Mouse (Mus musculus) lung, postnatal 0 days (tissue): ENCODE results near the gene Tmem140. TPM values are rescaled to one million over a fixed set of nuclear protein-coding genes. Genes with fewer than 3 reads are reported as not detected.

Experiments
- ATAC-seq: fragments of 200-750 bp; cut with Nextera tagmentation; 2 replicates; pipeline ENCODE4 v1.8.0; 2017; ENCODE audit warnings: moderate library complexity
- DNase-seq: peaks from one replicate; pipeline ENCODE4 v3.0.0-alpha.2; 2016; ENCODE audit warnings: low spot score
- H3K27ac ChIP-seq: fragments of 300-500 bp; sonication (generic); 2 replicates; pipeline ENCODE4 v1.5.1; 2014; ENCODE audit warnings: antibody characterized with exemption, mild to moderate bottlenecking, low read length, mixed read lengths
- H3K27me3 ChIP-seq: fragments of 300-500 bp; sonication (generic); replicated peaks from 2 replicates; pipeline ENCODE4 v1.6.1; 2014; ENCODE audit warnings: low read length, mixed read lengths; ENCODE audit not compliant: insufficient read depth
- H3K36me3 ChIP-seq: fragments of 300-500 bp; sonication (generic); 2 replicates; pipeline ENCODE4 v1.6.1; 2014; ENCODE audit warnings: low read length, mixed read lengths; ENCODE audit not compliant: insufficient read depth
- H3K4me1 ChIP-seq: fragments of 300-500 bp; sonication (generic); 2 replicates; pipeline ENCODE4 v1.6.1; 2014; ENCODE audit warnings: antibody characterized with exemption, low read depth, low read length, mixed read lengths; ENCODE audit not compliant: insufficient read depth
- H3K4me2 ChIP-seq: fragments of 300-500 bp; sonication (generic); replicated peaks from 2 replicates; pipeline ENCODE4 v1.6.1; 2014; ENCODE audit warnings: low read depth, mild to moderate bottlenecking, low read length, moderate library complexity, mixed read lengths
- H3K4me3 ChIP-seq: fragments of 300-500 bp; sonication (generic); 2 replicates; pipeline ENCODE4 v1.5.1; 2014; ENCODE audit warnings: low read depth, low read length
- H3K9ac ChIP-seq: fragments of 300-500 bp; sonication (generic); replicated peaks from 2 replicates; pipeline ENCODE4 v1.6.1; 2014; ENCODE audit warnings: low read depth, mild to moderate bottlenecking
- H3K9me3 ChIP-seq: fragments of 300-500 bp; sonication (generic); 2 replicates; pipeline ENCODE4 v1.6.1; 2016; ENCODE audit warnings: low read length, mixed read lengths
- CTCF ChIP-seq: IDR thresholded peaks from 2 replicates; pipeline ENCODE4 v1.5.1; 2016; ENCODE audit warnings: antibody characterized with exemption, mild to moderate bottlenecking
- EP300 ChIP-seq: IDR thresholded peaks from 2 replicates; pipeline ENCODE4 v1.6.1; 2016; ENCODE audit warnings: antibody characterized with exemption, mild to moderate bottlenecking, control low read depth
- WGBS: fragments of 180-500 bp; shearing (Covaris S2); extraction: QIAGEN DNeasy Blood & Tissue Kit; methylation state at CpG from one replicate; pipeline ENCODE4 v1.1.7; 2014; 5-methylcytosine and 5-hydroxymethylcytosine counted together
- polyA plus RNA-seq: library from polyadenylated mRNA; unstranded; fragments of >200 nt; fragmentation: Nextera tagmentation; extraction: Ambion mirVana; gene quantifications from 2 replicates; pipeline ENCODE4 v1.2.1, GENCODE M21; 2015

Tmem140 gene
- polyA plus RNA-seq, 1 experiment from 2014 or later, result 34.9 TPM

DNA sequence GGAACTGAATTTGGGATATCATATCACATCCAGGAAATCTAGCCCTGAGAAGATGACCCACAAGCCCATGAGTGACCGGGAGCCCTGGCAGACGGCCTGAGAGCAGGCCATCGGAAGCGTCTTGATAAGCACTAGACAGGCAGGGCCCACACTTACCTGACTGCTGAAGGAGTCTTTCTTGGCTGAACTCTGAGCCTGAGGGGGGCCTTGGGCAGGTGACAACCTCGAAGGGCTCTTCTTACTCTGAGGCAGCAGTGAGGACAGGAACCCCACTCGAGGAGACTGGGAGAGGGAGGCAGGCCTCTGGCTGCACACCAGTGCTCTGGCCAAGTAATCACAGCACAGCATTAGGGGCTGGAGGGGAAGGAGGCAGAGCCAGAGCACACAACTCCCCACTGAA is 41.4 kb downstream of the Tmem140 start:
- ATAC-seq, result peak; percentile 68
- Histone ChIP-seq H3K4me2 (0 out of 2 replicates have a peak overlapping the region, but pooled peaks have one; percentile 8), H3K27ac (peak overlapping the region; percentile 79), H3K9me3 (no peaks in the 10 kb centered on the region), H3K36me3 (peaks cover 7% of the 10 kb centered on the region; the same call in 1 of the 2 replicates), H3K4me1 (peaks cover 9% of the 10 kb centered on the region; the same call in 1 of the 2 replicates), H3K4me3 (no peak overlapping the region), H3K9ac (0 out of 2 replicates have a peak overlapping the region, but pooled peaks have one; percentile 16), H3K27me3 (no peaks in the 10 kb centered on the region)
- TF ChIP-seq EP300 (0 out of 2 replicates have a peak, but pooled peaks have one; percentile 6), CTCF (no peak)
- peak; percentile 68 for DNase-seq
- WGBS, result 37% methylated on average over 6 of the region's 6 CpGs

DNA sequence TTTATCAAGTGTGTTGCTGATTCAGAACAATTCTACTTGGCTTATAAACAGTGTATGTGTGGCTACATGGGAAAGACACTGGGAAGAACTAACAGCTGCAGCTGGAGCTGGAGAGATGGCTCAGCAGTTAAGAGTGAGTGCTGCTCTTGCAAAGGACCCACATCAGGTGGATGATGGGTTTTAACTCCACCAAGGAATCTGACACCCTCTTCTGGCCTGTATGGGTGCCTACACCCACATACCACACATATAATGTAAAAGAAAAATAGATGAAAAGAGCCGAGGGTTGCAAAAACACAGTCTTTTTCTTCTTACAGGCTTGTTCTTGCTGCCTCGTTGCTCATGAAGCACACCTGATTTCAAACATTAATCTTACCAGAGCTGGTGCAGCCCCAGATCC is 43.2 kb downstream of the Tmem140 start:
- ATAC-seq (no peak), DNase-seq (peak; percentile 35)
- no peak for TF ChIP-seq EP300
- peak; percentile 50 for TF ChIP-seq CTCF
- Histone ChIP-seq H3K4me1 (peaks cover 17% of the 10 kb centered on the region; the same call in 1 of the 2 replicates), H3K9ac (no peak overlapping the region), H3K4me3 (no peak overlapping the region), H3K27me3 (no peaks in the 10 kb centered on the region), H3K4me2 (no peak overlapping the region), H3K36me3 (peaks cover 7% of the 10 kb centered on the region; the same call in 1 of the 2 replicates), H3K9me3 (no peaks in the 10 kb centered on the region), H3K27ac (0 out of 2 replicates have a peak overlapping the region, but pooled peaks have one; percentile 9)
- WGBS, result 44% methylated on average over 2 of the region's 2 CpGs

DNA sequence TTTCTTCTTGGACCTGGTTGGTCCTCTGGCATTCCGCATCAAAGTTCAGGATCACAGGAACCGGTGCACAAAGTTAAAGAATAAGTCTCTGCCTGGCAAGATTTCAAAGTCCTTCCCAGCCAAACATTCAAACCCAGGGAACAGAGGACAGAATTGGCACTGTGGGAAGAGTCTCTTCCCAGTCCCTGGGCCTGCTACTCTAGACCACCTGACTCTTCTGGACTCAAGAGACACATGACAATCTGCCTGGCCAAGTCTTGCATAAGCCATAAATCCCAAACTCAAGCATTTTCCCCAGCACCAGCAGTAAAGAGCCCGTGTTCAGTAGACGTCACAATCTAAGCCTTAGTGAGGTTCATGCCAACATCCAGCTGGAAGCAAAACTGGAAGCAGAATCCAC is 43.7 kb downstream of the Tmem140 start:
- H3K9me3 ChIP-seq, result no peaks in the 10 kb centered on the region

DNA sequence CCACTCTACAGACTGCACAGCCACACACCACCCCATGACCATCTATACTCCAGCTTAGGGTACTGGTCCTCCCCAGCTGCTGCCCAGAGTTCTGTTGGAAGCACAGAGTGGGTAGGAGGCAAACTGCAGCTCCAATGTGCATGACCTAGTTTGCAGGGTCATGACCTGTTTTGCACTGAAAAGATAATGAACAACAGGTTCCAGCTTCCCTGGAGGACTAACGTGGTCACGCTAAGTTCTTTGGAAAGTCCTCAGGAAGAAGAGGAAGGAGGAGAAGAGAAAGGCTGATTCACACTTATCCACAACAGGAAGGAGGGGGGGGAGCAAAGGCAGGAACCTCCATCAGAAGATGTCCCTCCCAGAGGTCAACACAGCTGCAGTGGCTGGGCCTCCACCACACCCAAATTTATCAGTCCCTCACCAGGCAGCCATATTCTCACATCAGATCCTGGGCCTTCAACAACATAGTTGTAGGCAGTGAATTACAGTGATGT is 44.2 kb downstream of the Tmem140 start:
- peaks cover 17% of the 10 kb centered on the region; the same call in 1 of the 2 replicates for H3K4me1 ChIP-seq
- TF ChIP-seq CTCF, result no peak
- no peak for TF ChIP-seq EP300
- no peaks in the 10 kb centered on the region for H3K9me3 ChIP-seq
- 63% methylated on average over 2 of the region's 2 CpGs for WGBS
- no peak overlapping the region for H3K4me2 ChIP-seq
- no peak for ATAC-seq
- H3K27ac ChIP-seq, result 0 out of 2 replicates have a peak overlapping the region, but pooled peaks have one; percentile 9
- H3K27me3 ChIP-seq, result no peaks in the 10 kb centered on the region
- H3K4me3 ChIP-seq, result no peak overlapping the region
- no peak for DNase-seq
- H3K9ac ChIP-seq, result no peak overlapping the region
- peaks cover 7% of the 10 kb centered on the region; the same call in 1 of the 2 replicates for H3K36me3 ChIP-seq

More for the DNA sequence above, 43.7 kb downstream of the Tmem140 start:
- WGBS, result 54% methylated on average over 4 of the region's 4 CpGs
- TF ChIP-seq EP300 (no peak), CTCF (no peak)
- no peak overlapping the region for H3K4me2 ChIP-seq
- ATAC-seq, result no peak
- H3K4me1 ChIP-seq, result peaks cover 17% of the 10 kb centered on the region; the same call in 1 of the 2 replicates
- DNase-seq, result peak; percentile 33
- no peaks in the 10 kb centered on the region for H3K27me3 ChIP-seq
- no peak overlapping the region for H3K9ac ChIP-seq
- peaks cover 7% of the 10 kb centered on the region; the same call in 1 of the 2 replicates for H3K36me3 ChIP-seq
- 0 out of 2 replicates have a peak overlapping the region, but pooled peaks have one; percentile 9 for H3K27ac ChIP-seq
- no peak overlapping the region for H3K4me3 ChIP-seq

DNA sequence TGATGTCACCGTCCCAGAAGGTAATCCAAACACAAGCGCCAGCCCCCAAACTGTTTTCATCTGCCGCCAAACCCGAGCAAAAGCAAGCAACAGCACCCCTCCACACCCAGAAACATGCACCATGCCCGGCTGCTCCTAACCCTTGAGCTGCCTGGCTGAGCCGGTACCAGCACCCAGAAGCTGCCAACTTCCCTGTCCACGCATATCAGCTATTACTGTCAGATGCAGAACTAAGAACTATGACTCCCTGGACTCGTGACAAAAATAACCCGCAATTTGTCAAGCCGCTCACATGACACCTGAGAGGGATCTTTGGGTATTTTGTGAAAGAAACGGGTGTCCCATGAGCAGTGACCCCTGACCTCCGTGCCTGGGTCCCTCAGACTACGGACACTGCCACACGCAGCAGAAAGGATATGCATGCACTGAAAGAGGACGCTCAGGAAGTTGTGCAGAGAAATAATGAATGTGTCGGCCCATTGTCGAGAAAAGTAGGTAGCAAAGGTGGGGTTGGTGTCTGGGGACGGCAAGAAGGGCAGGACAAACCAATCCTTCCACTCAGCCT is 44.8 kb downstream of the Tmem140 start:
- WGBS, result 75% methylated on average over 18 of the region's 18 CpGs
- H3K36me3 ChIP-seq, result peaks cover 7% of the 10 kb centered on the region; the same call in 1 of the 2 replicates
- no peak overlapping the region for H3K4me3 ChIP-seq
- ATAC-seq (no peak), DNase-seq (no peak)
- H3K4me1 ChIP-seq, result peaks cover 17% of the 10 kb centered on the region; the same call in 1 of the 2 replicates
- H3K9ac ChIP-seq, result no peak overlapping the region
- no peaks in the 10 kb centered on the region for H3K9me3 ChIP-seq
- no peaks in the 10 kb centered on the region for H3K27me3 ChIP-seq
- no peak for TF ChIP-seq CTCF
- TF ChIP-seq EP300, result no peak
- no peak overlapping the region for H3K4me2 ChIP-seq
- H3K27ac ChIP-seq, result no peak overlapping the region

DNA sequence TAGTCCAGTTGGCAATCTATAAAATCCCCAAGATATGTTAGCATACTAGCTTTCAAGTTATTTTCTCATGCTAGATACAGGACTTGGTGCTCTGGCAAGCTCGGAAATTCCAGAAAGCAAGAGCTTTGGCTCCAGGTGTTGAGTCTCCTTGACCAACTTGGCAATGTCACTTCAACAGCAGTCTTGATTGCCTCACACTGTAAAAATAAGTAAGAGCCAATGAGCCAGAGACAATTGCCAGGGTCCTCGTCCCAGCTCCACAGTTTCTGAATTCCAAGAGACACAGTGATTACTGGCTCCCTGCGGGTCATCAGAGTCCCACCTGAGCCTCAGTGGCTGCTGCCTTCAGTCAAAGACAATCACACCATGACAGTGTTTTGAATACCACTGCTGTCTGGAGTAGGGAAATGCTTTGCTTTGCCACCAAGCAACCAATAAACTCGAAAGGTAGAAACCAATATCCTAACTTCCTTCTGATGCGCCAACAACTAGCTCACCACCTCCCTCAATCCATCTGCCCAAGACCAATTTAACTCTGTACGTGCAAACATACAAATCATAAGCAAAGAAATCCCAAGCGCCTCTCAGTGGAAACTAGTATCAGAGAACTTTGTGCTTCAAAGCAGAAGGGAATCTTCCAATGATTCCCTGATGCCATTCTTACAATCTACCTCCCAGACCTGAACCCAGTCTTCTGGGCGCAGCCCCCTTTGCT is 46.8 kb downstream of the Tmem140 start:
- Histone ChIP-seq H3K4me2 (peak overlapping the region; percentile 72), H3K9ac (peak overlapping the region; percentile 52), H3K4me1 (peaks cover 17% of the 10 kb centered on the region; the same call in 1 of the 2 replicates), H3K27ac (peak overlapping the region; percentile 89), H3K4me3 (peak overlapping the region; percentile 79), H3K27me3 (no peaks in the 10 kb centered on the region), H3K36me3 (peaks cover 7% of the 10 kb centered on the region; the same call in 1 of the 2 replicates), H3K9me3 (no peaks in the 10 kb centered on the region)
- ATAC-seq, result no peak
- DNase-seq, result peak; percentile 38
- 33% methylated on average over 8 of the region's 8 CpGs for WGBS
- TF ChIP-seq CTCF (no peak), EP300 (no peak)
